Mouse (Mus musculus) bone marrow macrophage, adult 2 months (primary cell): ENCODE measurements around the gene Tmem8b.

Experiments used
- CTCF ChIP-seq: IDR thresholded peaks from 2 replicates; pipeline ENCODE4 v1.5.1; 2012; ENCODE audit warnings: low read depth, mild to moderate bottlenecking, low read length, moderate library complexity
- POLR2A ChIP-seq: IDR thresholded peaks from 2 replicates; pipeline ENCODE4 v1.6.1; 2012; ENCODE audit warnings: mild to moderate bottlenecking, low read depth, low read length, borderline replicate concordance

DNA sequence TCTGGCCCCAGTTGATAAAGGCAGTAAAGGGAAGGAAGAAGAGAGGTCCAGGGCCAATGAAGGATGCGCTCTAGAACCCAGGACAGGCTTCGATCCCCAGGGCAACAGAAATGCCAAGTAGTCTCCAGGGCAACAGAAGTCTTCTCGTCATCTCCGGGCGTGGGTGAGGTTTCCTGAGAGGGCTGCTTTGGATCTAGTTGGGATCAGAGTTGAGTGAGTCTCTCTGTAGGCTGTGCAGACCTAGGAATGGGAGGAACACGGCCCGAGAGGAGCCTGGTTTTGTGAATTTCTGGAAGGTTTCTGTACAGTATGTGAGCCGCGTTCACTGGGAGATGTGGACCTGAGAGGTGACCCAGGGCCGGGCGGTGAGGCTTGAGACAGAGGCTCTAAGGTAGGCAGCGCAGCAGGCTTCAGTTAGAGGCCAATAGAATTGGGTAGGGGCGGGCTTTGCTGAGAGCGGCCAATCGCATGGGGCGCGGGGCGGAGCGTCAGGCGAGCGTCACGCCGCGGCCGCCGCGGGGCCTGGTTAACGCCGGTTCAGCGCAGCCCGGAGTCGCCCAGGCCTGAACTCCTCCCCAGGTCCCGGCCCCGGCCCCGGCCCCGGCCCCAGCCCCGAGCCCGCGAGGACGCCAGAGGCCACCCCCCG, at the start of gene Tmem8b, which contains the start of gene Fam221b:
- TF ChIP-seq POLR2A, result no peak
- no peak; the same call in 1 of the 2 replicates for TF ChIP-seq CTCF
